ENCODE assay signal across 31 mouse cellular contexts in genomic region chr15:77065259-77065852, GRCm38 (mm10). TPM values are rescaled to one million over a fixed set of nuclear protein-coding genes. Genes with fewer than 3 reads are reported as not detected.
DNase-seq lines count a peak whose midpoint lies in the region; ATAC-seq and TF ChIP-seq lines count a peak whose summit lies in the region.
"Had no signal": no experiment of that assay in that cellular context is flagged by ENCODE, and none has a peak within 500 bp of the region (broad histone marks: within the 10 kb centered on the region; RNA-seq: fewer than 3 reads in every experiment).

No protein-coding gene starts in this region.

- no peak overlapping the region for H3K4me2 ChIP-seq in liver, postnatal 0 days (ENCODE audit: low read depth, low read length)
- H3K4me2 ChIP-seq in liver, embryonic 12.5 days = no peak overlapping the region
- H3K4me2 ChIP-seq in intestine, postnatal 0 days (replicated peaks; ENCODE audit: low read depth) = no peak overlapping the region
- no peak overlapping the region for H3K4me2 ChIP-seq in stomach, postnatal 0 days (replicated peaks; ENCODE audit: low read depth)
- H3K4me2 ChIP-seq: embryonic facial prominence, embryonic 15.5 days; heart, embryonic 13.5 days; hindbrain, embryonic 12.5 days; lung, embryonic 14.5 days; midbrain, embryonic 11.5 days; neural tube, embryonic 15.5 days had no signal

- no peak overlapping the region for H3K9ac ChIP-seq in liver, postnatal 0 days (replicated peaks)
- H3K9ac ChIP-seq in liver, embryonic 12.5 days = no peak overlapping the region
- H3K9ac ChIP-seq in intestine, postnatal 0 days (ENCODE audit: low read depth, low read length) = no peak overlapping the region
- H3K9ac ChIP-seq in stomach, postnatal 0 days (ENCODE audit: low read length) = no peak overlapping the region
- H3K9ac ChIP-seq: embryonic facial prominence, embryonic 15.5 days; hindbrain, embryonic 12.5 days; lung, embryonic 14.5 days; neural tube, embryonic 15.5 days had no signal

- no peak for TF ChIP-seq CTCF in liver, postnatal 0 days (IDR thresholded peaks at IDR 0.05; ENCODE audit: low read depth)
- no peak for TF ChIP-seq CTCF in intestine, postnatal 0 days (IDR thresholded peaks at IDR 0.05; ENCODE audit: low read depth)
- no peak for TF ChIP-seq CTCF in stomach, postnatal 0 days (IDR thresholded peaks at IDR 0.05; ENCODE audit: low read depth)

- no peaks in the 10 kb centered on the region for H3K4me1 ChIP-seq in liver, postnatal 0 days (ENCODE audit: insufficient read depth)
- H3K4me1 ChIP-seq in liver, embryonic 12.5 days = no peaks in the 10 kb centered on the region
- 0 out of 2 replicates have a peak, but pooled peaks cover 4% of the 10 kb centered on the region for H3K4me1 ChIP-seq in intestine, postnatal 0 days (replicated peaks; ENCODE audit: control insufficient read depth, insufficient read depth, low read length)
- H3K4me1 ChIP-seq in stomach, postnatal 0 days (replicated peaks; ENCODE audit: control insufficient read depth, insufficient read depth) = no peaks in the 10 kb centered on the region
- H3K4me1 ChIP-seq: limb, embryonic 10.5 days; neural tube, embryonic 15.5 days had no signal

- no peaks in the 10 kb centered on the region for H3K9me3 ChIP-seq in liver, postnatal 0 days (ENCODE audit: low read length)
- no peaks in the 10 kb centered on the region for H3K9me3 ChIP-seq in liver, embryonic 12.5 days (replicated peaks)
- no peaks in the 10 kb centered on the region for H3K9me3 ChIP-seq in intestine, postnatal 0 days (ENCODE audit: control insufficient read depth)
- H3K9me3 ChIP-seq in stomach, postnatal 0 days (ENCODE audit: control insufficient read depth, low read length) = no peaks in the 10 kb centered on the region
- H3K9me3 ChIP-seq: embryonic facial prominence, embryonic 15.5 days; heart, embryonic 13.5 days; hindbrain, embryonic 12.5 days; limb, embryonic 10.5 days; neural tube, embryonic 15.5 days had no signal

- H3K36me3 ChIP-seq in liver, postnatal 0 days (replicated peaks; ENCODE audit: insufficient read depth, low read length) = no peaks in the 10 kb centered on the region
- H3K36me3 ChIP-seq in liver, embryonic 12.5 days = no peaks in the 10 kb centered on the region
- no peaks in the 10 kb centered on the region for H3K36me3 ChIP-seq in intestine, postnatal 0 days (ENCODE audit: control insufficient read depth, insufficient read depth)
- no peaks in the 10 kb centered on the region for H3K36me3 ChIP-seq in stomach, postnatal 0 days (ENCODE audit: control insufficient read depth, insufficient read depth, low read length)
- H3K36me3 ChIP-seq: embryonic facial prominence, embryonic 15.5 days; heart, embryonic 13.5 days; hindbrain, embryonic 12.5 days; limb, embryonic 10.5 days; neural tube, embryonic 15.5 days had no signal

- H3K27ac ChIP-seq in liver, postnatal 0 days (ENCODE audit: low read depth) = no peak overlapping the region
- no peak overlapping the region for H3K27ac ChIP-seq in liver, embryonic 12.5 days
- no peak overlapping the region for H3K27ac ChIP-seq in intestine, postnatal 0 days (ENCODE audit: low read depth, low read length)
- H3K27ac ChIP-seq in stomach, postnatal 0 days (replicated peaks) = peak overlapping the region; percentile 71
- H3K27ac ChIP-seq: embryonic facial prominence, embryonic 15.5 days; hindbrain, embryonic 12.5 days; limb, embryonic 10.5 days; neural tube, embryonic 15.5 days had no signal

- peak; percentile 61 for DNase-seq in adrenal gland, postnatal 14 days
- no peak for DNase-seq in adrenal gland, adult 8-10 months
- DNase-seq in liver, postnatal 0 days = no peak
- peak; percentile 69 for DNase-seq in stomach, postnatal 0 days (ENCODE audit: low spot score)
- no peak for DNase-seq in B cell, adult 2 months
- no peak for DNase-seq in cerebellum, adult 9-10 months
- DNase-seq: cerebellum, adult 8-10 months; gastrocnemius, postnatal 10 days; heart, adult 18-20 months; heart, postnatal 14 days; kidney, adult 8-10 months; kidney, postnatal 25 days; layer of hippocampus, adult 9-11 months; liver; lung, embryonic 14.5 days; right cerebral cortex, adult 18-20 months; right cerebral cortex, postnatal 4 days had no signal

- H3K4me3 ChIP-seq in liver, postnatal 0 days (ENCODE audit: low read depth, low read length) = no peak overlapping the region
- no peak overlapping the region for H3K4me3 ChIP-seq in liver, embryonic 12.5 days
- no peak overlapping the region for H3K4me3 ChIP-seq in intestine, postnatal 0 days (ENCODE audit: low read depth, low read length)
- no peak overlapping the region for H3K4me3 ChIP-seq in stomach, postnatal 0 days (ENCODE audit: low read depth, low read length)
- H3K4me3 ChIP-seq: embryonic facial prominence, embryonic 15.5 days; heart, embryonic 13.5 days; hindbrain, embryonic 12.5 days; left cerebral cortex, adult 2 months; limb, embryonic 10.5 days; neural tube, embryonic 15.5 days had no signal

- ATAC-seq in liver, postnatal 0 days = peak; percentile 25; the same call in 1 of the 2 replicates
- no peak for ATAC-seq in liver, embryonic 12.5 days
- ATAC-seq in intestine, postnatal 0 days = 0 out of 2 replicates have a peak, but pooled peaks have one; percentile 25
- ATAC-seq in stomach, postnatal 0 days (ENCODE audit: low FRiP score, low TSS enrichment) = peak; percentile 70
- ATAC-seq: CD4-positive, CD25-positive, alpha-beta regulatory T cell, adult 4 months; forebrain, embryonic 14.5 days had no signal

- 79% methylated on average over 6 of the region's 6 CpGs for WGBS in liver, postnatal 0 days (ENCODE audit: insufficient replicate concordance)
- 59% methylated on average over 6 of the region's 6 CpGs for WGBS in liver, embryonic 12.5 days (ENCODE audit: insufficient replicate concordance)
- 58% methylated on average over 6 of the region's 6 CpGs for WGBS in intestine, postnatal 0 days
- 67% methylated on average over 6 of the region's 6 CpGs for WGBS in stomach, postnatal 0 days

- no peaks in the 10 kb centered on the region for H3K27me3 ChIP-seq in liver, postnatal 0 days (ENCODE audit: insufficient read depth, low read length)
- peaks cover 6% of the 10 kb centered on the region for H3K27me3 ChIP-seq in liver, embryonic 12.5 days (replicated peaks)
- no peaks in the 10 kb centered on the region for H3K27me3 ChIP-seq in intestine, postnatal 0 days (replicated peaks; ENCODE audit: control insufficient read depth, insufficient read depth, low read length)
- no peaks in the 10 kb centered on the region for H3K27me3 ChIP-seq in stomach, postnatal 0 days (ENCODE audit: control insufficient read depth, insufficient read depth, low read length)
- H3K27me3 ChIP-seq: embryonic facial prominence, embryonic 15.5 days; heart, embryonic 13.5 days; hindbrain, embryonic 12.5 days; neural tube, embryonic 15.5 days had no signal

- no peak for TF ChIP-seq EP300 in liver, postnatal 0 days (IDR thresholded peaks at IDR 0.05; ENCODE audit: low read depth)
- no peak for TF ChIP-seq EP300 in stomach, postnatal 0 days (optimal IDR thresholded peaks at IDR 0.05)

RNA-seq across cellular contexts. Expression of gene Mb, which starts 14.9 kb away (rescaled TPM):
- total RNA-seq in adrenal gland, postnatal 14 days (2021) = 5.9 and 6.8 TPM in 2 replicates
- total RNA-seq in adrenal gland, adult 8-10 months (2022) = 1 to 10 TPM in 1 of 4 experiments, under 1 TPM in 1, not detected in 2; 0.96 to 4.0 TPM
- polyA plus RNA-seq in liver, postnatal 0 days (2015; fragmentation: Nextera tagmentation; extraction: Ambion mirVana) = 0.15 and 6.6 TPM in 2 replicates
- polyA plus RNA-seq in liver, embryonic 12.5 days (2016; fragmentation: Nextera tagmentation; extraction: Ambion mirVana) = 0.17 TPM in 1 of 2 replicates, not detected in the other
- polyA plus RNA-seq in intestine, postnatal 0 days (2015; fragmentation: Nextera tagmentation; extraction: Ambion mirVana) = 0.16 and 0.24 TPM in 2 replicates
- polyA plus RNA-seq in stomach, postnatal 0 days (2015; fragmentation: Nextera tagmentation; extraction: Ambion mirVana) = 0.91 and 1.1 TPM in 2 replicates
- total RNA-seq: common myeloid progenitor, adult 5-6 weeks; megakaryocyte progenitor cell, adult 5-6 weeks had no signal
- polyA plus RNA-seq: CD4-positive, CD25-positive, alpha-beta regulatory T cell, adult 4 months; forebrain, embryonic 14.5 days; midbrain, embryonic 11.5 days had no signal

RNA-seq across cellular contexts. Expression of gene Apol6, which starts 20.8 kb away (rescaled TPM):
- total RNA-seq in adrenal gland, postnatal 14 days (2021) = 24.3 and 26.2 TPM in 2 replicates
- 10 to 100 TPM; 11.8 to 73.3 (median 21.2) TPM for total RNA-seq in adrenal gland, adult 8-10 months (2022)
- not detected in 2 replicates for polyA plus RNA-seq in liver, postnatal 0 days (2015; fragmentation: Nextera tagmentation; extraction: Ambion mirVana)
- 0.14 and 0.25 TPM in 2 replicates for polyA plus RNA-seq in liver, embryonic 12.5 days (2016; fragmentation: Nextera tagmentation; extraction: Ambion mirVana)
- polyA plus RNA-seq in intestine, postnatal 0 days (2015; fragmentation: Nextera tagmentation; extraction: Ambion mirVana) = 0.67 and 1.3 TPM in 2 replicates
- 0.25 and 0.51 TPM in 2 replicates for polyA plus RNA-seq in stomach, postnatal 0 days (2015; fragmentation: Nextera tagmentation; extraction: Ambion mirVana)
- total RNA-seq: common myeloid progenitor, adult 5-6 weeks; megakaryocyte progenitor cell, adult 5-6 weeks had no signal
- polyA plus RNA-seq: CD4-positive, CD25-positive, alpha-beta regulatory T cell, adult 4 months; forebrain, embryonic 14.5 days; hindbrain, embryonic 12.5 days; limb, embryonic 10.5 days; midbrain, embryonic 11.5 days; neural tube, embryonic 15.5 days; thymus, postnatal 0 days had no signal

Comparison
In these comparisons a context has a peak if more than half of its experiments do, and no peak if none do; other contexts are left out.
1. DNase-seq: peak in adrenal gland, postnatal 14 days (single experiment) and stomach, postnatal 0 days (single experiment); none in adrenal gland, adult 8-10 months (single experiment), liver, postnatal 0 days (single experiment), B cell, adult 2 months (0 of 2) and cerebellum, adult 9-10 months (single experiment).